Mouse (Mus musculus): ENCODE measurements around the gene B3gat2. TPM values are rescaled to one million over a fixed set of nuclear protein-coding genes. Genes with fewer than 3 reads are reported as not detected.
A peak's percentile ranks its signal among the peaks of the same experiment; 100 is the strongest.

B3gat2 gene
- polyA plus RNA-seq, 1 experiment from 2014 or later = 1.1 TPM

DNA sequence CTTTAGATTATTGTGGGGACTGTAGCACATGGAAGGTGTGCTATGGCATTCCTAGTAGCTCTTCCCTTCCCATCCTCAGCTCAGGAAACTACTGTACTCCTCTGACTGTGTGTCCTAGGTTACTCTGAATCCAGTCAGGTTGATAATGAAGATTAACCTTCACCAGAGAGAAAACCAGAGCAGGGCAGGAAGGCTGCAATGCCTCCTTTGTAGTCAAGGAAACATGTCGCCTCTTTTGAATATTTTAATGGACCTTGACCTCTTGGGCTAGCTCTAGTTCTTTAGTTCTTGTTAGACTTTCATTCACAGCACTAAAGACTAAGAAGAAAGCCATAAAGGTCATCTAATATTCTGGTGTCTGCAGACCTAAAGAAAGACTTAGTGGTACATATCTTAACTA, 7.2 kb upstream of the B3gat2 start:
- ATAC-seq (replicated peaks; ENCODE audit: low FRiP score) = no peak
- DNase-seq (ENCODE audit: low spot score) = no peak
- Histone ChIP-seq H3K36me3 (ENCODE audit: control insufficient read depth, insufficient read depth, low read length) (no peaks in the 10 kb centered on the region), H3K4me2 (ENCODE audit: low read depth, low read length, severe bottlenecking) (no peak overlapping the region), H3K9ac (ENCODE audit: low read length) (no peak overlapping the region), H3K9me3 (ENCODE audit: control insufficient read depth, low read length) (no peaks in the 10 kb centered on the region), H3K4me3 (ENCODE audit: low read depth, low read length) (no peak overlapping the region), H3K27me3 (ENCODE audit: control insufficient read depth, insufficient read depth, low read length) (no peaks in the 10 kb centered on the region), H3K27ac (ENCODE audit: low read depth, low read length) (no peak overlapping the region), H3K4me1 (replicated peaks; ENCODE audit: control insufficient read depth, insufficient read depth, low read length) (no peaks in the 10 kb centered on the region)
- WGBS = 79% methylated on average over 1 of the region's 1 CpGs

DNA sequence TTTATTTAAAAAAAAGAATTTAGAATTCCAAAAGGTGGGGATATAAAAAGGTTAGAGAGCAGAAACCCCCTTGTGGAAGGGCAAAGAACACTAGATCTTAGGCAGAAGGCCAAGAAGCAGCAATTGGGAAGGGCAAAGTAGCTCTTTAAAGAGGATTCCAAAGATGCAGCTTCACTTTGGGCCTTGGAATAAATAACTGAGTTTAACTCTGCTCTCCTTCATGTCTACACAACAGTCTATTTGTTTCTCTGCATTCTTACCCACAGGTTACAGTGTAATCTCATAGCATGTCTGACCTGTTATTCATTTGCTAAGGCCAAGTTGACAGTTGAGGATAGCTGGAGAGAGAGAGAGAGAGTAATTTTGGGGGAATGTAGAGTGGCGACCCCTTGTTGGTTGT, 6.6 kb upstream of the B3gat2 start:
- no peaks in the 10 kb centered on the region for H3K36me3 ChIP-seq (ENCODE audit: control insufficient read depth, insufficient read depth, low read length)
- WGBS = 100% methylated on average over 1 of the region's 1 CpGs
- H3K4me2 ChIP-seq (ENCODE audit: low read depth, low read length, severe bottlenecking) = no peak overlapping the region
- DNase-seq (ENCODE audit: low spot score) (no peak), ATAC-seq (replicated peaks; ENCODE audit: low FRiP score) (no peak)
- no peak overlapping the region for H3K4me3 ChIP-seq (ENCODE audit: low read depth, low read length)
- no peak overlapping the region for H3K9ac ChIP-seq (ENCODE audit: low read length)
- 0 out of 2 replicates have a peak, but pooled peaks cover 1% of the 10 kb centered on the region for H3K27me3 ChIP-seq (ENCODE audit: control insufficient read depth, insufficient read depth, low read length)
- no peak overlapping the region for H3K27ac ChIP-seq (ENCODE audit: low read depth, low read length)
- H3K4me1 ChIP-seq (replicated peaks; ENCODE audit: control insufficient read depth, insufficient read depth, low read length) = no peaks in the 10 kb centered on the region
- no peaks in the 10 kb centered on the region for H3K9me3 ChIP-seq (ENCODE audit: control insufficient read depth, low read length)

DNA sequence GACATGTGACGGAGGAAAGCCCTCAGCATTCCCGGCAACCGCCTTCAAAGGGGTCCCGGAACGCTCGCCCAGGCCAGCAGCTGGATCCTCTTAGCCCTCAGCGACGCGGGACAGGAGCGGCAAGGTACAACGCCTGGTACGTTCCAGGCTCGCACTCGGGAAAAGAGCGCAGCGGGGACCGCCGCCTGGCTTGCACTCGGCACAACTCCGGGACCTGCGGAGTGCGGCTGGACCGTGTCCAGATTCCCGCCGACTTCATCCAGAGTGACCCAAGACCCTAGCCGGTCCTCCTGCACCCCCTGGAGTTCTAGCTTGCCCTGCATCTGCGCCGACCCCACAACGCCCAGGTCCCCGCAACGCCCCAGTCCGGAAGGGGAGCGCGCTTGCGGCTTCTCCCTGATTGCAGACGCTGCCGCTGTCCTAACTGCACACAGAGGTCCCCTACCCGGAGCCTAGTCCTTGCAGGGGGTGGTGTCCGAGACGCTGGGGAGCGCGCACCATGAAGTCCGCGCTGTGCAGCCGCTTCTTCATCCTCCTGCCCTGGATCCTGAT, 659 bp downstream of the B3gat2 start:
- Histone ChIP-seq H3K4me3 (ENCODE audit: low read depth, low read length) (peak overlapping the region; percentile 57), H3K9ac (ENCODE audit: low read length) (peak overlapping the region; percentile 63), H3K27ac (ENCODE audit: low read depth, low read length) (no peak overlapping the region), H3K4me1 (replicated peaks; ENCODE audit: control insufficient read depth, insufficient read depth, low read length) (peaks cover 6% of the 10 kb centered on the region), H3K9me3 (ENCODE audit: control insufficient read depth, low read length) (no peaks in the 10 kb centered on the region), H3K4me2 (ENCODE audit: low read depth, low read length, severe bottlenecking) (peak overlapping the region; percentile 97), H3K27me3 (ENCODE audit: control insufficient read depth, insufficient read depth, low read length) (peaks cover 20% of the 10 kb centered on the region), H3K36me3 (ENCODE audit: control insufficient read depth, insufficient read depth, low read length) (no peaks in the 10 kb centered on the region)
- DNase-seq (ENCODE audit: low spot score) (peak; percentile 78), ATAC-seq (replicated peaks; ENCODE audit: low FRiP score) (peak; percentile 47)
- WGBS = 0% methylated on average over 45 of the region's 45 CpGs

DNA sequence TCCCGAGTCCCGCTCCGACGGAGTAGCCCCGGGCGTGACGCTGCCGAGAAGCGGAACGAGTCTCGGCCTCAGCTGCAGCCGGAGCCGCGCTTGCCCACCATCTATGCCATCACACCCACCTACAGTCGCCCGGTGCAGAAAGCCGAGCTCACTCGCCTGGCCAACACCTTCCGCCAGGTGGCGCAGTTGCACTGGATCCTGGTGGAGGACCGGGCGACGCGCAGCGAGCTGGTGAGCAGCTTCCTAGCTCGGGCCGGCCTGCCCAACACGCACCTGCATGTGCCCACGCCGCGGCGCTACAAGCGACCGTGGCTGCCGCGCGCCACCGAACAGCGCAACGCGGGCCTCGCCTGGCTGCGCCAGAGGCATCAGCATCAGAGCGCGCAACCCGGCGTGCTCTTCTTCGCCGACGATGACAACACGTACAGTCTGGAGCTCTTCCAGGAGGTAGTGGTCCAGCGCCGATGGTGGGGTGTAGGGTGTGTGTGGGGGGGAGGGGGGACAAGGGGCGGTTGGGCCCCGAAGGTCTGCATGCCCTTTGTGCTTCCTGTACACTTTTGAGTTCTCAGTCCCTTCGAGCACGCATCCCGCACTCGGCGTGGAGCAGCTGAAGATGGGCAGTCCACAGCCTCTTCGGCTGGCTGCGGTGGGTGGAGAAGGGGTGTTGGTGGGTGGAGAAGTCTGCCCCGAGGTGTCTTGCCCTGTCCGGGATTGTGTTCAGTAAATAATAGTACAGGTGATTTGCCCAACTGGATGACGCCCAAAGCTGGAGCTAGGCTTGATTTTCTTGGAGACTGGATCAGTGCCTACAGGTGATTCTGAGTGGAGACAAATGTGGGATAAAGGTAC, 1.5 kb downstream of the B3gat2 start:
- H3K4me2 ChIP-seq (ENCODE audit: low read depth, low read length, severe bottlenecking) = peak overlapping the region; percentile 97
- no peak overlapping the region for H3K27ac ChIP-seq (ENCODE audit: low read depth, low read length)
- peak overlapping the region; percentile 57 for H3K4me3 ChIP-seq (ENCODE audit: low read depth, low read length)

DNA sequence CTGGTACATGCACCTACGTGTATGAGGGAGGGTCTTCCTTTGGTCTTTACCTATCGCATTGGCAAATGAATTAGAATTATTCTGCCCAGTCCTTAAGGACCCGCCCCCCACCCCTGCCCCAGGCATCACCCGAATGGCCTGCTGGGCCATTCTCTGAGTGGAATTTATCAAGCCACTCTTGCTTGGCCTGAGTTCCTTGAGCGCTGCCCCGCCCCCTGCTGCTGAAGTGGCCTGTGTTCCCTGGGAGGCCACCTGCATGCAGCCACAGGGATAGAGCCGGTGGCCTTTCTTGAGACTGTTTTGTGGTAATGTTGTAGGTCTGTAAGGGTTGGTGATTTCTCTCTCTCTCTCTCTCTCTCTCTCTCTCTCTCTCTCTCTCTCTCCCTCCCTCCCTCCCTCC, 2.2 kb downstream of the B3gat2 start:
- 4% methylated on average over 7 of the region's 7 CpGs for WGBS
- Histone ChIP-seq H3K9me3 (ENCODE audit: control insufficient read depth, low read length) (no peaks in the 10 kb centered on the region), H3K4me1 (replicated peaks; ENCODE audit: control insufficient read depth, insufficient read depth, low read length) (peaks cover 6% of the 10 kb centered on the region), H3K9ac (ENCODE audit: low read length) (no peak overlapping the region), H3K4me3 (ENCODE audit: low read depth, low read length) (no peak overlapping the region), H3K4me2 (ENCODE audit: low read depth, low read length, severe bottlenecking) (peak overlapping the region; percentile 18; the same call in 1 of the 2 replicates), H3K36me3 (ENCODE audit: control insufficient read depth, insufficient read depth, low read length) (no peaks in the 10 kb centered on the region), H3K27ac (ENCODE audit: low read depth, low read length) (no peak overlapping the region), H3K27me3 (ENCODE audit: control insufficient read depth, insufficient read depth, low read length) (peaks cover 20% of the 10 kb centered on the region)
- DNase-seq (ENCODE audit: low spot score) (peak; percentile 59), ATAC-seq (replicated peaks; ENCODE audit: low FRiP score) (no peak)

More for the DNA sequence above, 1.5 kb downstream of the B3gat2 start:
- 1% methylated on average over 65 of the region's 65 CpGs for WGBS
- peaks cover 20% of the 10 kb centered on the region for H3K27me3 ChIP-seq (ENCODE audit: control insufficient read depth, insufficient read depth, low read length)
- DNase-seq (ENCODE audit: low spot score) (peak; percentile 99), ATAC-seq (replicated peaks; ENCODE audit: low FRiP score) (peak; percentile 94)
- no peaks in the 10 kb centered on the region for H3K9me3 ChIP-seq (ENCODE audit: control insufficient read depth, low read length)
- H3K36me3 ChIP-seq (ENCODE audit: control insufficient read depth, insufficient read depth, low read length) = no peaks in the 10 kb centered on the region
- peaks cover 6% of the 10 kb centered on the region for H3K4me1 ChIP-seq (replicated peaks; ENCODE audit: control insufficient read depth, insufficient read depth, low read length)
- H3K9ac ChIP-seq (ENCODE audit: low read length) = peak overlapping the region; percentile 63

DNA sequence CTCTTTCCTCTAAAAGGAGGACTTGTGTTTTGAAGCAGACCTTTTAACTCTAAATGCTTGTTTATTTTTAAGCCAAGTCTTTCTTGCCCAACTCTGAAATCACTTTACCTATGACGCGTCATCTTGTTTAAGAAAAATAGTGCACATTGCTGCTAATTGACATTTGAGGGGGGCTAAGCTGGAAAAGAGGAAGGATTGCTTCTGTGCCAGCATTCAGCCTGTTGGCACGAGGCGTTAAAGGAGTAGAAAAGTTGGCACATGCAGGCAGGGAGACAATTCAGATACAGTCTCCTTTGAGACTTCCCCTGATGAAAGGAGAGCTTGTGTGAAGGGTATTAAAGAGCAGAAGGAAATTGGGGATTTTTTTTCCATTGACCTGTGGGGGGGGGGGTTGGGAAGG, 3.2 kb downstream of the B3gat2 start:
- Histone ChIP-seq H3K4me3 (ENCODE audit: low read depth, low read length) (no peak overlapping the region), H3K27ac (ENCODE audit: low read depth, low read length) (no peak overlapping the region), H3K4me1 (replicated peaks; ENCODE audit: control insufficient read depth, insufficient read depth, low read length) (peaks cover 6% of the 10 kb centered on the region), H3K9ac (ENCODE audit: low read length) (no peak overlapping the region), H3K36me3 (ENCODE audit: control insufficient read depth, insufficient read depth, low read length) (no peaks in the 10 kb centered on the region), H3K4me2 (ENCODE audit: low read depth, low read length, severe bottlenecking) (no peak overlapping the region), H3K9me3 (ENCODE audit: control insufficient read depth, low read length) (no peaks in the 10 kb centered on the region), H3K27me3 (ENCODE audit: control insufficient read depth, insufficient read depth, low read length) (peaks cover 20% of the 10 kb centered on the region)
- ATAC-seq (replicated peaks; ENCODE audit: low FRiP score) (no peak), DNase-seq (ENCODE audit: low spot score) (no peak)
- WGBS = 52% methylated on average over 4 of the region's 4 CpGs

DNA sequence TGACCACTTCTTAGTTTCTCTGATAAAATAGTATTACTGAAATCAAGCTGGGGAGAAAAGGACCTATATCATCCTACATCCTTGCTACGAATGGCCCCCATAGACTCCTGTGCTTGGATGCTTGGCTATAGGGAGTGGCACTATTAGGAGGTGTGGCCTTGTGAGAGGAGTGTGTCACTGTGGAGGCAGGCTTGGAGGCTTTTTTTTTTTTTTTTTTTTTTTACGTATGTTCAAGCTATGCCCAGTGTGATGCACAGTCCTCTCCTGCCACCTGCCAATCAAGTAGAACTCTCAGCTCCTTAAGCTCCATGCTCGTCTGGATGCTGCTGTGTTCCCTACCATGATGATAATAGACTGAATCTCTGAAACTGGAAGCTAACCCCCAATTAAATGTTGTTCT, 11.5 kb downstream of the B3gat2 start:
- no peaks in the 10 kb centered on the region for H3K36me3 ChIP-seq (ENCODE audit: control insufficient read depth, insufficient read depth, low read length)
- H3K27me3 ChIP-seq (ENCODE audit: control insufficient read depth, insufficient read depth, low read length) = no peaks in the 10 kb centered on the region
- H3K9me3 ChIP-seq (ENCODE audit: control insufficient read depth, low read length) = no peaks in the 10 kb centered on the region
- H3K4me1 ChIP-seq (replicated peaks; ENCODE audit: control insufficient read depth, insufficient read depth, low read length) = no peaks in the 10 kb centered on the region
- no peak for ATAC-seq (replicated peaks; ENCODE audit: low FRiP score)
- no peak overlapping the region for H3K4me3 ChIP-seq (ENCODE audit: low read depth, low read length)
- no peak overlapping the region for H3K27ac ChIP-seq (ENCODE audit: low read depth, low read length)
- no peak for DNase-seq (ENCODE audit: low spot score)
- no peak overlapping the region for H3K9ac ChIP-seq (ENCODE audit: low read length)
- WGBS = 63% methylated on average over 3 of the region's 3 CpGs
- no peak overlapping the region for H3K4me2 ChIP-seq (ENCODE audit: low read depth, low read length, severe bottlenecking)

DNA sequence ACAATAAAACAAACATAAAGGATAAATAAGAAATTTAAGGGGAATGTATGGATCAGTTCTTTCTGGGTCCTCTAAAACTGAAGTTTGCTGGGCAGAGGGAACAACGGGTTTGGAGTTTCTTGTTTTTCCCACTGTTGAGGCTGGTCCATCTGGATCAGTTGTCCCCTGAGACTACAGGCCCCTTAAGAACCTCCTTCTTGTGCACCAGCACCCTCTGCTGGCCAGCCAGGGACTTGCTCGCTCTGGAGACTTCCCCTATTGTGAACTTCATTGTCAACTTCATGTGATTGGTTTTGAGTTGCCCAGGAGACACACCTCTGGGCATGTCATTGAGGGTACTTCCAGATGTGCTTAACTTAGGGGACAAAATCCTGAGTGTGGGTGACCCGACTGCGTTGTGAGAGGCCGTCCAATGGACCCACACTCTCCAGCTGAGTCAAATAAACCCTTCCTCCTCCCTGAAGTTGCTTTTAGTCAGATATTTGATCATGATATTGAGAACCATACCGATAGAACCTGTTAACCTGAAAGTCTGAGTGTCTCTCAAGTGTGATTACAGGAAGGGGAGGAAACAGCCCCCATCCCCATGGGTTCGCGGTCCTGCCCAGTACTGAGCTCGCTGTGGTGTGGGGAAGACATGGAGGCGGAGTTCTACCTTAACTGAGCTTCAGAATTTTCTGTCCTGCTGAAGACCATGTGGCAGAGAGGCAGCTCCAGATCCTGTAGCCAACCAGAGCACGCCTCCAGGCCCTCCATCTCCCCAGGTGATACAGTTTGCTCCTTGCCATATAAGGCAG, 31.4 kb downstream of the B3gat2 start:
- no peak overlapping the region for H3K4me3 ChIP-seq (ENCODE audit: low read depth, low read length)
- no peak overlapping the region for H3K9ac ChIP-seq (ENCODE audit: low read length)
- H3K4me1 ChIP-seq (replicated peaks; ENCODE audit: control insufficient read depth, insufficient read depth, low read length) = no peaks in the 10 kb centered on the region
- no peaks in the 10 kb centered on the region for H3K9me3 ChIP-seq (ENCODE audit: control insufficient read depth, low read length)
- DNase-seq (ENCODE audit: low spot score) = peak; percentile 87
- peak; percentile 90 for ATAC-seq (replicated peaks; ENCODE audit: low FRiP score)
- no peaks in the 10 kb centered on the region for H3K36me3 ChIP-seq (ENCODE audit: control insufficient read depth, insufficient read depth, low read length)
- H3K27me3 ChIP-seq (ENCODE audit: control insufficient read depth, insufficient read depth, low read length) = no peaks in the 10 kb centered on the region
- WGBS = 54% methylated on average over 11 of the region's 11 CpGs
- H3K4me2 ChIP-seq (ENCODE audit: low read depth, low read length, severe bottlenecking) = no peak overlapping the region
- no peak overlapping the region for H3K27ac ChIP-seq (ENCODE audit: low read depth, low read length)

Data from forebrain, embryonic 11.5 days (tissue).